Mouse (Mus musculus): Measurements from ENCODE around the gene Gm47289.

Gene Gm47289

GRCm38 (mm10) chr9:119158861-119159260 lies at the start of gene Gm47289:
Gene Gm47289, plus strand, starts transcription at chr9:119159161.
- no peak for DNase-seq (ENCODE audit: low spot score)

- DNase-seq (ENCODE audit: low spot score) = no peak
Measured at GRCm38 (mm10) chr9:119109685-119110353, 49.1 kb upstream of the Gm47289 start.

GRCm38 (mm10) chr9:119110640-119111039 lies 48.3 kb upstream of the Gm47289 start:
- no peak for DNase-seq (ENCODE audit: low spot score)

GRCm38 (mm10) chr9:119114911-119115310 lies 44.0 kb upstream of the Gm47289 start:
- DNase-seq (ENCODE audit: low spot score) = no peak

GRCm38 (mm10) chr9:119119409-119120167 lies 39.4 kb upstream of the Gm47289 start:
- DNase-seq (ENCODE audit: low spot score) = no peak

GRCm38 (mm10) chr9:119120168-119120560 lies 38.8 kb upstream of the Gm47289 start:
- no peak for DNase-seq (ENCODE audit: low spot score)

GRCm38 (mm10) chr9:119122596-119123369 lies 36.2 kb upstream of the Gm47289 start:
- DNase-seq (ENCODE audit: low spot score) = no peak

GRCm38 (mm10) chr9:119128436-119129181 lies 30.4 kb upstream of the Gm47289 start:
- no peak for DNase-seq (ENCODE audit: low spot score)

- DNase-seq (ENCODE audit: low spot score) = no peak
Measured at GRCm38 (mm10) chr9:119130692-119131091, 28.3 kb upstream of the Gm47289 start.

GRCm38 (mm10) chr9:119138836-119139235 lies 20.1 kb upstream of the Gm47289 start:
- DNase-seq (ENCODE audit: low spot score) = no peak

GRCm38 (mm10) chr9:119142066-119142465 lies 16.9 kb upstream of the Gm47289 start:
- DNase-seq (ENCODE audit: low spot score) = no peak

- DNase-seq (ENCODE audit: low spot score) = no peak
Measured at GRCm38 (mm10) chr9:119143372-119143771, 15.6 kb upstream of the Gm47289 start.

GRCm38 (mm10) chr9:119144696-119145095 lies 14.3 kb upstream of the Gm47289 start:
- DNase-seq (ENCODE audit: low spot score) = no peak

GRCm38 (mm10) chr9:119145137-119145536 lies 13.8 kb upstream of the Gm47289 start:
- no peak for DNase-seq (ENCODE audit: low spot score)

GRCm38 (mm10) chr9:119145638-119146037 lies 13.3 kb upstream of the Gm47289 start:
- DNase-seq (ENCODE audit: low spot score) = no peak

GRCm38 (mm10) chr9:119146098-119146770 lies 12.7 kb upstream of the Gm47289 start:
- DNase-seq (ENCODE audit: low spot score) = no peak

GRCm38 (mm10) chr9:119149601-119150000 lies 9.4 kb upstream of the Gm47289 start:
- DNase-seq (ENCODE audit: low spot score) = no peak

GRCm38 (mm10) chr9:119151751-119152150 lies 7.2 kb upstream of the Gm47289 start:
- DNase-seq (ENCODE audit: low spot score) = no peak

GRCm38 (mm10) chr9:119155416-119155815 lies 3.5 kb upstream of the Gm47289 start:
- no peak for DNase-seq (ENCODE audit: low spot score)

- DNase-seq (ENCODE audit: low spot score) = no peak
Measured at GRCm38 (mm10) chr9:119155826-119156225, 3.1 kb upstream of the Gm47289 start.

All from layer of hippocampus, adult 9-10 months (tissue).